Mouse (Mus musculus): ENCODE results near the gene Rfx4. TPM values are rescaled to one million over a fixed set of nuclear protein-coding genes. Genes with fewer than 3 reads are reported as not detected.

Gene Rfx4
- polyA plus RNA-seq (2014; fragmentation: Illumina TruSeq; extraction: RNeasy Lipid Tissue Mini Kit (QIAGEN cat#74804); ENCODE audit: low read depth, low replicate concordance), result not detected

GRCm38 (mm10) chr10:84755786-84756203, at the start of gene Rfx4:
Gene Rfx4 (plus strand): TSS chr10:84756062.

GRCm38 (mm10) chr10:84916810-84917730, 161.2 kb downstream of the Rfx4 start, which contains the start of gene Ric8b:
Gene Ric8b (plus strand): TSS chr10:84917616.

Other genes with a start within 250 kb of the Rfx4 start
- gene Ckap4, start 222.0 kb upstream of the Rfx4 start, polyA plus RNA-seq (2014; fragmentation: Illumina TruSeq; extraction: RNeasy Lipid Tissue Mini Kit (QIAGEN cat#74804); ENCODE audit: low read depth, low replicate concordance), result 5.2 TPM
- gene Tcp11l2, start 179.4 kb upstream of the Rfx4 start, polyA plus RNA-seq (2014; fragmentation: Illumina TruSeq; extraction: RNeasy Lipid Tissue Mini Kit (QIAGEN cat#74804); ENCODE audit: low read depth, low replicate concordance), result 26.3 TPM
- 11.2 TPM for gene Polr3b, start 133.8 kb upstream of the Rfx4 start, polyA plus RNA-seq (2014; fragmentation: Illumina TruSeq; extraction: RNeasy Lipid Tissue Mini Kit (QIAGEN cat#74804); ENCODE audit: low read depth, low replicate concordance)
- 36.1 TPM for gene Ric8b, start 161.6 kb downstream of the Rfx4 start, polyA plus RNA-seq (2014; fragmentation: Illumina TruSeq; extraction: RNeasy Lipid Tissue Mini Kit (QIAGEN cat#74804); ENCODE audit: low read depth, low replicate concordance)

Measured in kidney, adult 10 weeks (tissue).